Mouse (Mus musculus) monocyte, adult 5-6 weeks (primary cell): ENCODE data around the gene Arhgap8. TPM values are rescaled to one million over a fixed set of nuclear protein-coding genes. Genes with fewer than 3 reads are reported as not detected.

ENCODE experiments used
- ATAC-seq: fragments of 153-309, 156-312 bp; replicated peaks from 2 replicates; pipeline ENCODE4 v1.8.0; 2017; ENCODE audit warnings: mild to moderate bottlenecking; ENCODE audit not compliant: low TSS enrichment, insufficient number of reproducible peaks, severe bottlenecking, poor library complexity, low FRiP score
- total RNA-seq: library from RNA; stranded (forward); fragments of 200-1000, 200-491, 200-594 nt; gene quantifications from 3 replicates; pipeline ENCODE4 v1.2.3, GENCODE M21; 2017

Arhgap8 gene
- total RNA-seq, 1 experiment from 2014 or later: not detected

GRCm38 (mm10) chr15:84769641-84770341 lies 49.9 kb downstream of the Arhgap8 start:
- no peak for ATAC-seq

- ATAC-seq: no peak
Observed at GRCm38 (mm10) chr15:84772191-84773111, 52.6 kb downstream of the Arhgap8 start.

- no peak for ATAC-seq
Observed at GRCm38 (mm10) chr15:84775421-84776174, 55.7 kb downstream of the Arhgap8 start.

GRCm38 (mm10) chr15:84778587-84778986 lies 58.7 kb downstream of the Arhgap8 start:
- ATAC-seq: no peak

GRCm38 (mm10) chr15:84784812-84785211 lies 65.0 kb downstream of the Arhgap8 start:
- ATAC-seq: no peak

- ATAC-seq: no peak
Observed at GRCm38 (mm10) chr15:84787161-84787560, 67.3 kb downstream of the Arhgap8 start.

- no peak for ATAC-seq
Observed at GRCm38 (mm10) chr15:84793649-84794048, 73.8 kb downstream of the Arhgap8 start.

- no peak for ATAC-seq
Observed at GRCm38 (mm10) chr15:84800132-84800531, 80.3 kb downstream of the Arhgap8 start.

GRCm38 (mm10) chr15:84803685-84804084 lies 83.8 kb downstream of the Arhgap8 start:
- ATAC-seq: no peak

GRCm38 (mm10) chr15:84809275-84809952 lies 89.6 kb downstream of the Arhgap8 start:
- no peak for ATAC-seq

- ATAC-seq: no peak
Observed at GRCm38 (mm10) chr15:84811126-84811525, 91.3 kb downstream of the Arhgap8 start.

GRCm38 (mm10) chr15:84812831-84813357 lies 93.0 kb downstream of the Arhgap8 start:
- no peak for ATAC-seq

GRCm38 (mm10) chr15:84815171-84815570 lies 95.3 kb downstream of the Arhgap8 start:
- no peak for ATAC-seq

- ATAC-seq: no peak
Observed at GRCm38 (mm10) chr15:84817589-84817988, 97.7 kb downstream of the Arhgap8 start.

- ATAC-seq: no peak
Observed at GRCm38 (mm10) chr15:84818284-84818683, 98.4 kb downstream of the Arhgap8 start.

- ATAC-seq: no peak
Observed at GRCm38 (mm10) chr15:84820811-84821210, 101.0 kb downstream of the Arhgap8 start.
